Mouse (Mus musculus) neural tube, embryonic 11.5 days (tissue): ENCODE data around the gene Bcas1. TPM values are rescaled to one million over a fixed set of nuclear protein-coding genes. Genes with fewer than 3 reads are reported as not detected.

Source experiments
- ATAC-seq: fragments of 200-750 bp; cut with Nextera tagmentation; 2 replicates; pipeline ENCODE4 v1.8.0; 2017; ENCODE audit warnings: moderate number of reproducible peaks, mild to moderate bottlenecking, moderate TSS enrichment, moderate library complexity; ENCODE audit not compliant: insufficient read depth, low FRiP score, low TSS enrichment
- DNase-seq: peaks from one replicate; pipeline ENCODE4 v3.0.0-alpha.2; 2015; ENCODE audit warnings: low spot score
- H3K27ac ChIP-seq: fragments of 300-500 bp; sonication (generic); 2 replicates; pipeline ENCODE4 v1.5.1; 2014; ENCODE audit warnings: low read depth, mild to moderate bottlenecking, low read length
- H3K27me3 ChIP-seq: fragments of 300-500 bp; sonication (generic); 2 replicates; pipeline ENCODE4 v1.6.1; 2014; ENCODE audit warnings: mild to moderate bottlenecking, low read length, mixed read lengths; ENCODE audit not compliant: control insufficient read depth, insufficient read depth
- H3K36me3 ChIP-seq: fragments of 300-500 bp; sonication (generic); 2 replicates; pipeline ENCODE4 v1.6.1; 2014; ENCODE audit warnings: mild to moderate bottlenecking, low read length, moderate library complexity, mixed read lengths; ENCODE audit not compliant: control insufficient read depth, insufficient read depth
- H3K4me1 ChIP-seq: fragments of 300-500 bp; sonication (generic); 2 replicates; pipeline ENCODE4 v1.6.1; 2014; ENCODE audit warnings: low read length, mixed read lengths; ENCODE audit not compliant: control insufficient read depth, insufficient read depth
- H3K4me2 ChIP-seq: fragments of 300-500 bp; sonication (generic); 2 replicates; pipeline ENCODE4 v1.6.1; 2014; ENCODE audit warnings: low read depth, mild to moderate bottlenecking, moderate library complexity
- H3K4me3 ChIP-seq: fragments of 300-500 bp; sonication (generic); 2 replicates; pipeline ENCODE4 v1.5.1; 2014; ENCODE audit warnings: low read depth, low read length
- H3K9ac ChIP-seq: fragments of 300-500 bp; sonication (generic); 2 replicates; pipeline ENCODE4 v1.6.1; 2014; ENCODE audit warnings: mild to moderate bottlenecking, low read length
- H3K9me3 ChIP-seq: fragments of 300-500 bp; sonication (generic); 2 replicates; pipeline ENCODE4 v1.6.1; 2016; ENCODE audit warnings: low read length; ENCODE audit not compliant: control insufficient read depth
- WGBS: fragments of 180-500 bp; shearing (Covaris S2); extraction: QIAGEN DNeasy Blood & Tissue Kit; methylation state at CpG from one replicate; pipeline ENCODE4 v1.1.7; 2014; 5-methylcytosine and 5-hydroxymethylcytosine counted together
- polyA plus RNA-seq: library from polyadenylated mRNA; unstranded; fragments of >200 nt; fragmentation: Nextera tagmentation; extraction: Ambion mirVana; gene quantifications from 2 replicates; pipeline ENCODE4 v1.2.1, GENCODE M21; 2014

Gene Bcas1
- polyA plus RNA-seq, 1 experiment from 2014 or later, result 1.2 TPM

DNA sequence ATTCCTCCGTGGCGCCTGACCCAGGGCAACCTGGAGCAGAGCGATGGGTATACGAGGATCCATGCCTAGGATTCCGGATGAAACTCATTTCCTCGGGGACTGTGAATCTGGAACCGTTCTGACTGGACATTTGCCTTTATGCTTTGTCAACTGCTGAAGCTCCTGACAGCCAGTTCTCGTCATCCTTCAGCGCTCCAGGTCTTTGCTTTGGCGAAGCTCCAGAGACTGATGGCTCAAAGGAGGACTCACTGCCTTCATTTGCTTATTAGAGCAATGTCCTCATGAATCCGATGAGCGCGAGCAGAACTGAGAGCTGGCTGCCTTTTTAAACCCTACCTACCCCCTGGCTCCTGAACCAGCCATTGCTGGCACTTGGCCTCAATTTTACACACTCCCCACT, 11.1 kb upstream of the Bcas1 start:
- H3K4me3 ChIP-seq, result no peak overlapping the region
- DNase-seq (no peak), ATAC-seq (no peak)
- no peak overlapping the region for H3K9ac ChIP-seq
- no peak overlapping the region for H3K4me2 ChIP-seq
- H3K27ac ChIP-seq, result no peak overlapping the region
- H3K4me1 ChIP-seq, result no peaks in the 10 kb centered on the region
- H3K27me3 ChIP-seq, result no peaks in the 10 kb centered on the region
- no peaks in the 10 kb centered on the region for H3K36me3 ChIP-seq
- WGBS, result 46% methylated on average over 13 of the region's 13 CpGs
- no peaks in the 10 kb centered on the region for H3K9me3 ChIP-seq

DNA sequence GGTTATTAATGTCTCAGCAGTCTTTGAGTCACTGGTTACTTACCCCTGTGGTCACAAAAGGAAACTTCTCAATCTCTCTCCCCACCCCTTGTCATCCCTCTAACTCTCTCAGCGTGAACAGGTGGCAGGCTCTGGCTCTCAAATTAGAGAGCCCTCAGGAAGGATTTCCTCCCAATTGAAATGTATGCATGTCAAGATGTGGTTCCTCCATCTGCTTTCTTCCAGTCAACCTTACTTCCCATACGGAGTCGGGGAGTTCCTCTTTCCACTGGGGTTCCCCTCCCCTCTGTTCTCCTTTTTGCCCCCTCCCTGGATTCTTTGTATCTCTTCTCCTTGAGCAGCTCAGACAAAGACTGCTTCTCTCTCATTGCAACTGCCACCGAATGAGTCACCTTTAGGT, 8.6 kb upstream of the Bcas1 start:
- Histone ChIP-seq H3K27me3 (no peaks in the 10 kb centered on the region), H3K9ac (no peak overlapping the region), H3K4me3 (no peak overlapping the region), H3K4me2 (no peak overlapping the region), H3K27ac (no peak overlapping the region), H3K36me3 (no peaks in the 10 kb centered on the region), H3K4me1 (no peaks in the 10 kb centered on the region), H3K9me3 (no peaks in the 10 kb centered on the region)
- DNase-seq (no peak), ATAC-seq (no peak)
- WGBS, result 74% methylated on average over 4 of the region's 4 CpGs

DNA sequence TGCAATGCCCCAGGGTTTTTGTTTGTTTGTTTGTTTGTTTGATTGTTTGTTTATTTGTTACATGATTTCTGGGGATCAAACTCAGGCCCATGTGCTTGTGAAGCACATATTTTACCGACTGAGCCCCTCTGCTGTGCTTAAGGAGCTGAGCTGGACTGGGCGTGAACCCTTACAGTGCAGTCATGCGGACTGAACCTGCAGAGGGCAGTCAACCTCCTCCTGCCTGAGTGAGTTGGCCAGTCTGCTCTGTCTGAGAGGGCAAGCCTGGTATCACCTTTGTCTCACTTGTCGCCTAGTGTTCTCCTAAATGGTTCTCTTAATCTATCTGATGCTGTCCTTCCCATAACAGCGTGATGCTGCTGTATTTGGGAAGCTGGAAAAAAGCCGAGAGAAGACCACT, 4.5 kb upstream of the Bcas1 start:
- 65% methylated on average over 6 of the region's 6 CpGs for WGBS
- H3K4me2 ChIP-seq, result no peak overlapping the region
- no peak overlapping the region for H3K9ac ChIP-seq
- no peaks in the 10 kb centered on the region for H3K9me3 ChIP-seq
- DNase-seq (no peak), ATAC-seq (no peak)
- H3K4me1 ChIP-seq, result no peaks in the 10 kb centered on the region
- H3K36me3 ChIP-seq, result no peaks in the 10 kb centered on the region
- H3K27ac ChIP-seq, result no peak overlapping the region
- H3K27me3 ChIP-seq, result no peaks in the 10 kb centered on the region
- no peak overlapping the region for H3K4me3 ChIP-seq

DNA sequence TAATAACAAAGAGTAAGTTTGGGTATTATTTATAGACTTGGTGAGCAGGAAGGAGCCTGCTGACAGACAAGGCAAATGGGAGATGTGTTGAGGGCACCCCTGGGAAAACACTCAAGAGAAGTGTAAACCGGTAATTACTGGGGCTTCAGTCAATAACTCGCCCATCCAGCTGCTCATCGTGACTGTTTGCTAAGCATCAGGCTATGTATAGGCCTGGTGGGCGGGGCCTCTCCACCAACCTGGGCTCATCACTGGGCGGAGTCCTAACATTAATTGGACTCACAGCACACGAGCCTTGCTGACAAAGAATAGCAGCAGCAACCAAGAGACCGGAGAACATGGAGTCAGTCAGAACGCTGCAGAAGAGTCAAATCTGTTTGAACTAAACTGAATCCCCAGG, 1.3 kb upstream of the Bcas1 start:
- Histone ChIP-seq H3K4me1 (no peaks in the 10 kb centered on the region), H3K4me3 (no peak overlapping the region), H3K27me3 (no peaks in the 10 kb centered on the region), H3K9ac (no peak overlapping the region), H3K4me2 (no peak overlapping the region), H3K9me3 (no peaks in the 10 kb centered on the region), H3K27ac (no peak overlapping the region), H3K36me3 (no peaks in the 10 kb centered on the region)
- no peak for ATAC-seq
- no peak for DNase-seq
- 54% methylated on average over 8 of the region's 8 CpGs for WGBS

DNA sequence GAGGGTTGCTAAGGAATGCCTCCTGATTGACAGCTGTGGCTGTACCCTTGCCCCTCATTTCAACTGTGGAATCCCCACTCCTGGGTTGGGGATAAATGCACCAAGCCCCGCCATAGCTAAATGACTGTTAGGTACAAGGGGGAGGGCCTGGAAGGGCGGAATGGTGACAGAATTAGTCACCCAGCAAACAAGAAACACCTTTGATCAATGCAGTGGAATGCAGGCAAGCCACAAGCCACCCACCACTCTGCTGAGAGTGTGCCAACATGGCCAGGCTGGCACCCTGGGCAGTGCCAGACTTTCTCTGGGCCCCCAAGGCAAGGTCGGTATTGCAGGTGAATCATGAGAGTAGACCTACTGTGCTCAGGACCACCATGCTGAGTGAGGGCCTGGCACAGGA, 3.5 kb downstream of the Bcas1 start:
- no peaks in the 10 kb centered on the region for H3K4me1 ChIP-seq
- no peaks in the 10 kb centered on the region for H3K27me3 ChIP-seq
- H3K9me3 ChIP-seq, result no peaks in the 10 kb centered on the region
- WGBS, result 73% methylated on average over 3 of the region's 3 CpGs
- no peak overlapping the region for H3K4me3 ChIP-seq
- no peaks in the 10 kb centered on the region for H3K36me3 ChIP-seq
- H3K4me2 ChIP-seq, result no peak overlapping the region
- H3K9ac ChIP-seq, result no peak overlapping the region
- no peak for DNase-seq
- H3K27ac ChIP-seq, result no peak overlapping the region
- no peak for ATAC-seq

DNA sequence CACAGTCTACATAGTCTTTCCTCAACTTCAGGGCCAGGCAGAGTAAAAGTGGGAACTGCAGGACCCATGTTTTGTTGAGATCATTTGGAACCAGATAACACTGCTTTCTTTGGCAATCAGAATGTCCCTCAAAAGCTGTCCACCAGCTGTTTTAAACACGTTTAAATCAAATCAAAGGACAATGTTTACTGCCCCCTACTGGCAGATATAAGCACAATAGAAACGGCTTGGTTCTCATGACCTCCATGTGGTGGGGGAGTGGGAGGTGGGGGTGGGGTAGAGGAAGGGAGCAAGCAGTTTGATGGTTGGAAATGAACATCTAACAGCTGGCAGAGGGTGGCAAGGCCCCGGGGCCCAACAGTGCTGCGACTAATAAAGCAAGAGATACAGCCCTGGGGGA, 5.7 kb downstream of the Bcas1 start:
- Histone ChIP-seq H3K4me3 (no peak overlapping the region), H3K36me3 (no peaks in the 10 kb centered on the region), H3K27me3 (no peaks in the 10 kb centered on the region), H3K27ac (no peak overlapping the region), H3K4me2 (no peak overlapping the region), H3K4me1 (no peaks in the 10 kb centered on the region), H3K9me3 (no peaks in the 10 kb centered on the region), H3K9ac (no peak overlapping the region)
- 30% methylated on average over 4 of the region's 4 CpGs for WGBS
- ATAC-seq (no peak), DNase-seq (no peak)

DNA sequence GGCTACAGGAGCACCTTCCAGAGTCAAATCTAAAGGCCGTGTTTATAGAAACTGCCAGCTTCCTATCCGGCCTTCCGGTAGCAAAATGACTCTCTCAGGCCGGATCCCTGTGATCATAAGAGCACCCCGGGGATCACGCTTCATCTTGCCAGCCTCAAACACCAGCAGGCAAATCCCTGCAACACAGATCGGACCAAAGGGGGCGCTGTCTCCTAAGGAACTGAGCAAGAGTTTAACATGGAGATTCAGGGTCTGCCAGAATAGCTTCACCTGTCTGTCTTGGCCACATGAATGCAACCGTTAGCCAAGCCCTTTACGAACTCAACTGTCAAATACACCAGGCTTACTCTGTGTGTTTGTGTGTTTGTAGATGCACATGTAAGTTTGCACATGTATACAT, 8.9 kb downstream of the Bcas1 start:
- no peak for ATAC-seq
- Histone ChIP-seq H3K36me3 (no peaks in the 10 kb centered on the region), H3K4me2 (no peak overlapping the region), H3K4me3 (no peak overlapping the region), H3K9ac (no peak overlapping the region), H3K27ac (no peak overlapping the region), H3K4me1 (no peaks in the 10 kb centered on the region), H3K27me3 (no peaks in the 10 kb centered on the region), H3K9me3 (no peaks in the 10 kb centered on the region)
- peak; percentile 56 for DNase-seq
- 52% methylated on average over 10 of the region's 10 CpGs for WGBS

DNA sequence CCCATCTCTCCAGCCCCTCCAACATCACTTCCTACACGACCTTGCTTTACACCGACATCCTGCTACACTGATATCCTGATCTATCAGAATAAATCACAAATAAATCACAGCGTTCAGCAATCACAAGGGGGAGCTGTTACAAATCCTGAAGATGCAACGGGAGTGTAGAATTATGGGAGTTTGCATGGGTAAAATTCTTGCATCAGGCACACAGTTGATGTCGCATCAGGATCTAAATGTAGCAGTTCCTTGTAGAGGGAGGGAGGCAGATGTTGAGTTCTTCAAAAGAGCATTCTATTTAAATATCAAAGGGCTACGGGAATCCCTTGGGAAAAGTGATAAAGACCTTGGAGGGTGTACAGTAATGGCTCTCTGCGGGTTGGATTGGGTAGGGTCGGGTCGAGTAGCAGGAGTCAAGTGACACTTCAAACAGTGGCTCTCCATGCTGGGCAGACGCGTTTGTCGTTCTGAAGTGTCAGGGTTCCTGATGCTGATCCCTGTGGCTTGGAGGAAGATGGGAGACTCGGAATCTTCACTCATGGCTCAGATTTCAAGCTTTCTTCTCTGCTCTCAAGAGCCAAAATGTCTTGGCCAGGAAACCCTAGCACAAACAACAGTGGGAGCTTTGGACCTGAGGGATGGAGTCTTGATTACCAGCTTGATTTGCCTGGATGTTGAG, 16.0 kb downstream of the Bcas1 start:
- Histone ChIP-seq H3K36me3 (no peaks in the 10 kb centered on the region), H3K9me3 (no peaks in the 10 kb centered on the region), H3K4me1 (peaks cover 5% of the 10 kb centered on the region; the same call in 1 of the 2 replicates), H3K4me3 (no peak overlapping the region), H3K27me3 (no peaks in the 10 kb centered on the region), H3K4me2 (peak overlapping the region; percentile 40), H3K9ac (no peak overlapping the region), H3K27ac (no peak overlapping the region)
- WGBS, result 7% methylated on average over 13 of the region's 13 CpGs
- ATAC-seq (no peak), DNase-seq (peak; percentile 34)

DNA sequence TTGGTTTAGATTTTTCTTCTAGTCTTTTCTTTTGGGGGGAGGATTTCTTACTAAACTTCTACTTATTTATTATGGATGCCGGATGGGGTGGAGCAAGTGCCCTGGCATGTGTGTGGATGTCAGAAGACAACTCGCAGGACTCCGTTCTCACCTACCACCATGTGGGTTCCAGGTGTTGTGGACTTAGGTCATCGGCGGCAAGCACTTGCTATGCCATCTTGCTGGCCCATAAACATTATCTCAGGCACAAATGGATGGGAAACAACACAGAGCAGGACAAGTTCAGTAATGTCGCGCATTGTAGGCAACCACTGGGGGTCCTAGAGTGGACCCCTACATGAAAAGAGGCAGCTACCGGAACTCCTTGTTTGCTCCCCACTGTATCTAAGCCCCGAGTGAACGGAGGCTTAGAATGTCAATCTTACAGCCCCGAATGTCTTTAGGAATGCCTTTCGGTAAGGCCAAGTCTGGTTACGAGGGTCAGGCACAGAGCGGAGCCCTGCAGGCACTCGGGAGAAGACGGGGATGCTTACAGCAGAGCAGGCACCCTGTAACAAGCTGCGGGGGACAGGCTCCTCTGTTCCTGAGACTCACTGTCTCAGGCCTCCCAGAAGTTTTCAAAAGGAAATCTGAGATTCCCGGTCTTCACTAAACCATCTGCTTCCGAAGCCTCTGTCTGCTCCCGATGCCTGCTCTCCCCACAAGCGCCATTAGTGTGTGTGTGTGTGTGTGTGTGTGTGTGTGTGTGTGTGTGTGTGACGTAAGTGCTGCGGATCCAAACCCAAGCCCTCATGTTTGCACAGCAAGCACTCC, 16.8 kb downstream of the Bcas1 start:
- H3K27ac ChIP-seq, result no peak overlapping the region
- H3K4me1 ChIP-seq, result peaks cover 5% of the 10 kb centered on the region; the same call in 1 of the 2 replicates
- peak overlapping the region; percentile 16; the same call in 1 of the 2 replicates for H3K4me3 ChIP-seq
- H3K9me3 ChIP-seq, result no peaks in the 10 kb centered on the region
- H3K36me3 ChIP-seq, result no peaks in the 10 kb centered on the region
- H3K4me2 ChIP-seq, result peak overlapping the region; percentile 40
- no peaks in the 10 kb centered on the region for H3K27me3 ChIP-seq
- WGBS, result 24% methylated on average over 23 of the region's 23 CpGs
- DNase-seq (peak; percentile 52), ATAC-seq (no peak)
- peak overlapping the region; percentile 29 for H3K9ac ChIP-seq
